Mouse (Mus musculus): ENCODE results near the gene Stfa3. TPM values are rescaled to one million over a fixed set of nuclear protein-coding genes. Genes with fewer than 3 reads are reported as not detected.
A peak's percentile ranks its signal among the peaks of the same experiment; 100 is the strongest.

Stfa3 gene
- 0.83 and 1.1 TPM in 2 replicates for polyA plus RNA-seq (2015; fragmentation: Nextera tagmentation; extraction: Ambion mirVana)

GRCm38 (mm10) chr16:36455342-36455802, at the start of gene Stfa3:
Gene Stfa3 (minus strand): TSS chr16:36455392.
- Histone ChIP-seq H3K4me3 (no peak within 1 kb of the TSS), H3K9ac (no peak within 1 kb of the TSS), H3K27me3 (no peaks in the 10 kb centered on the region), H3K27ac (no peak within 1 kb of the TSS), H3K36me3 (no peaks in the 10 kb centered on the region), H3K4me2 (replicated peaks) (no peak within 1 kb of the TSS), H3K9me3 (no peaks in the 10 kb centered on the region), H3K4me1 (no peaks in the 10 kb centered on the region)
- ATAC-seq (ENCODE audit: low FRiP score, low read depth) = no peak
- 85% methylated on average over 4 of the region's 4 CpGs for WGBS

GRCm38 (mm10) chr16:36502286-36502685, 47.1 kb upstream of the Stfa3 start:
- 61% methylated on average over 2 of the region's 2 CpGs for WGBS
- Histone ChIP-seq H3K4me1 (no peaks in the 10 kb centered on the region), H3K9ac (no peak overlapping the region), H3K4me2 (replicated peaks) (no peak overlapping the region), H3K9me3 (no peaks in the 10 kb centered on the region), H3K36me3 (no peaks in the 10 kb centered on the region), H3K4me3 (no peak overlapping the region), H3K27me3 (no peaks in the 10 kb centered on the region), H3K27ac (no peak overlapping the region)
- ATAC-seq (ENCODE audit: low FRiP score, low read depth) = no peak

GRCm38 (mm10) chr16:36492420-36492819, 37.2 kb upstream of the Stfa3 start:
- Histone ChIP-seq H3K27me3 (no peaks in the 10 kb centered on the region), H3K4me1 (no peaks in the 10 kb centered on the region), H3K36me3 (no peaks in the 10 kb centered on the region), H3K4me2 (replicated peaks) (no peak overlapping the region), H3K4me3 (no peak overlapping the region), H3K9me3 (no peaks in the 10 kb centered on the region), H3K27ac (no peak overlapping the region), H3K9ac (no peak overlapping the region)
- no peak for ATAC-seq (ENCODE audit: low FRiP score, low read depth)
- WGBS = 89% methylated on average over 1 of the region's 1 CpGs

DNA sequence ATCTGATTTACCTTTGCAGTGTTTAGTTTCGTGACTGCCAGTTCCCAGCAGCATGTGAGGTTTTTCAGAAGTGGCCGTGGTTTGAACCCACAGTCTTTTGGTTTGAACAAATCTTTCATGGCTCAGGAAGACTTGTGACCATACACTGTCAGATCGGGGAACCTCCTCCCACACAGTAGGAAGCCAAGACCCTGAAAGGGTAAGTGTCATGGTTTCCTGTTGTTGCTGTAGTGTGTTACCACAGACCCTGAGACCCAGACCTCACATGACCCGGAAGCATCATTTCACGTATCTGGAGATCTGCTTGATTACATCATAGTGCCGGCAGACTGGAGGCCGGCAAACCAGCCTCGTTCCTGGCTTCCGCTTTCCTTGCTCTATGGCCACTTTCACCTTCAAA, 21.7 kb upstream of the Stfa3 start:
- 89% methylated on average over 9 of the region's 9 CpGs for WGBS
- H3K4me2 ChIP-seq (replicated peaks) = no peak overlapping the region
- H3K4me1 ChIP-seq = no peaks in the 10 kb centered on the region
- no peak for ATAC-seq (ENCODE audit: low FRiP score, low read depth)
- H3K9ac ChIP-seq = no peak overlapping the region
- H3K27me3 ChIP-seq = no peaks in the 10 kb centered on the region
- H3K27ac ChIP-seq = no peak overlapping the region
- no peaks in the 10 kb centered on the region for H3K9me3 ChIP-seq
- H3K36me3 ChIP-seq = no peaks in the 10 kb centered on the region
- no peak overlapping the region for H3K4me3 ChIP-seq

- Histone ChIP-seq H3K4me1 (no peaks in the 10 kb centered on the region), H3K9me3 (no peaks in the 10 kb centered on the region), H3K27ac (no peak overlapping the region), H3K36me3 (no peaks in the 10 kb centered on the region), H3K27me3 (no peaks in the 10 kb centered on the region), H3K4me3 (no peak overlapping the region), H3K9ac (no peak overlapping the region), H3K4me2 (replicated peaks) (no peak overlapping the region)
- 92% methylated on average over 3 of the region's 3 CpGs for WGBS
- ATAC-seq (ENCODE audit: low FRiP score, low read depth) = no peak
Measured at GRCm38 (mm10) chr16:36475530-36475929, 20.3 kb upstream of the Stfa3 start.

DNA sequence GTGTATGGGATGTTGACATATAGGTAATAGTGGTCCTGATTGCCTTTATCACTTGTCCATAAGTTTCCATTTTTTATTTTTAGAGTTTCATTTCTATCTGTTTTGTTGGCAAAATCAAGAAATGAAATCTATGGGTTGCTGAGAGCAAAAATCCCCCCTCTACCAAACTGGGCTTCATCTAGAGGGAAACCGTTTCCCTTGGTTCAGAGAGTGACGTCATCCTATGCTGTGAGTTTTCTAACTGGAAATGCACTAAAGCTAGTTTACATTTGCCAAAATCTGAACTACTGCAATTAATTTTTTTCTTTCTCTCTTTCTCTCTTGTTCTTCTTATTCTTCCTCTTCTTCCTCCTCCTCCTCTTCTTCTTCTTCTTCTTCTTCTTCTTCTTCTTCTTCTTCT, 19.7 kb upstream of the Stfa3 start:
- WGBS = 79% methylated on average over 2 of the region's 2 CpGs
- no peaks in the 10 kb centered on the region for H3K36me3 ChIP-seq
- no peaks in the 10 kb centered on the region for H3K27me3 ChIP-seq
- H3K4me3 ChIP-seq = no peak overlapping the region
- H3K9ac ChIP-seq = no peak overlapping the region
- H3K9me3 ChIP-seq = no peaks in the 10 kb centered on the region
- H3K4me1 ChIP-seq = no peaks in the 10 kb centered on the region
- no peak overlapping the region for H3K4me2 ChIP-seq (replicated peaks)
- no peak for ATAC-seq (ENCODE audit: low FRiP score, low read depth)
- H3K27ac ChIP-seq = no peak overlapping the region

DNA sequence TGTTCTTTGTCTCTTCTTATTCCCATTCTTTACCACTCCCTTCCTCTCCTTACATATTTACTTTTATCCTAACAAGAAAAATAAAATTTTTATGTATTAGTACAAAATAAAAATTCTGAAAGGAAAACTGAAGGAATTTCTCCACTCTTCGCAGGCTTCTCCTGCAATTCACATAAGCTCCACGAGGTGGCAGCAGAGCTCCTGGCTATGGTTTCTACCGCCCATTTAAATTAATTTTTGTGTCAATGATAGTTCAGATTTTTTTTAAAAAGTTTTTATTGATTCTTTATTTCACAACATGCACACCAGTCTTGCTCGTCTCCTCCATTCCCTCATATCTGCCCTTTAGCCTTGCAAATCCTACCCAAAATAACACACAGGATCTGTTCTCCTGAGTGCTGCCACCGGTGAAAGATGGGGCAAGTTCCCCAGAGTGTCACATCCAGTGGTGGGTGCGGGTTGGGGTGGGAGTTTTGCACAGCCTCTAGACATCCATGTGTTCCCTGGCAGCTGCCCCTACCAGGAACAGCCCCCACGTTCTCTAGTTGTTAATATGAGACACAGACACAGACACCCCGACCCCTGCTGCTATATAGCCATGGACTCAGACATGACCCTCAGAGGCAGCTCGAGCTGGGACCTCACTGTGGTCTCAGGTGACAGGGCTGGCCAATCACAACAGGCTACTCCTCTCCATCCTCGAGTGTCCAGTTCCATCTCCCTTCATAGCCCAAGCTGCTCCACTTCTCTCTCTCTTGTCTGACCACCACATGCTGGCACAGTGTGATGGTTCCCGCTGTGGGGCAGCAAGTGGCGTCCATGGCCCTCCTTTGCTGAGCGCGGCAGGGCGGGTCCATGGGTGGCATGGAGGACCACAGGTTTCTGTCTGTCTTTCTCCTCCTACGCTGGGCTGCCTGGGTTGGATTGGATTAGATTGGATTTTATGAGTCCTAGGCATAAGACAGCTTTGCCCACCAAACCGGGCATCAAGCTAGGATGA, 18.3 kb upstream of the Stfa3 start:
- Histone ChIP-seq H3K9ac (no peak overlapping the region), H3K9me3 (no peaks in the 10 kb centered on the region), H3K4me3 (no peak overlapping the region), H3K4me2 (replicated peaks) (no peak overlapping the region), H3K27me3 (no peaks in the 10 kb centered on the region), H3K36me3 (no peaks in the 10 kb centered on the region), H3K27ac (no peak overlapping the region), H3K4me1 (no peaks in the 10 kb centered on the region)
- peak; percentile 54 for ATAC-seq (ENCODE audit: low FRiP score, low read depth)
- WGBS = 45% methylated on average over 17 of the region's 17 CpGs

- Histone ChIP-seq H3K9ac (no peak overlapping the region), H3K9me3 (no peaks in the 10 kb centered on the region), H3K27ac (no peak overlapping the region), H3K4me2 (replicated peaks) (no peak overlapping the region), H3K4me1 (no peaks in the 10 kb centered on the region), H3K27me3 (no peaks in the 10 kb centered on the region), H3K36me3 (no peaks in the 10 kb centered on the region), H3K4me3 (no peak overlapping the region)
- WGBS = 62% methylated on average over 13 of the region's 13 CpGs
- ATAC-seq (ENCODE audit: low FRiP score, low read depth) = no peak
Measured at GRCm38 (mm10) chr16:36471066-36471633, 16.0 kb upstream of the Stfa3 start.

DNA sequence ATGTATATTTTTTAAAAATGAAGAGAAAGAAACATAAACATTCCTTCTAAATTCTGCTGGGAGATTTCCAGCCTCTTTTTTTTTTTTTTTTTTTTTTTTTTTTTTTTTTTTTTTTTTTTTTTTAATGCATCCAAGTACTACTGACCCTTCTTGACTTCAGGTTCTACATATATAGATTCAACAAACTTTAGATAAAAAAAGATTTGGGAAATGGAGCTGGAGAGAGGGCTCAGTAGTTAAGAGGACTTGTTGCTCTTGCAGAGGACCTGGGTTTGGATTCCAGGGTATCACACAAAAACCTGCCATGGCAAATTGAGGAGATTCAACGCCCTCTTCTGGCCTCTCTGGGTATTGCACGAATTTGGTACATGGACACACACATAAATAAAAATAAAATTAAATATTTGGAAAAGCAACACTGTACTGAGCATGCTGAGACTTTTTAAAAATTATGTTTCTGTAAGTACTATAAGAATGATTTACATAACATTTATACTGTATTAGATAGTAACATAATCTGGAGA, 14.8 kb upstream of the Stfa3 start:
- no peak overlapping the region for H3K4me3 ChIP-seq
- H3K27ac ChIP-seq = no peak overlapping the region
- no peak overlapping the region for H3K9ac ChIP-seq
- no peaks in the 10 kb centered on the region for H3K4me1 ChIP-seq
- H3K4me2 ChIP-seq (replicated peaks) = no peak overlapping the region
- no peaks in the 10 kb centered on the region for H3K27me3 ChIP-seq
- ATAC-seq (ENCODE audit: low FRiP score, low read depth) = no peak
- no peaks in the 10 kb centered on the region for H3K9me3 ChIP-seq
- no peaks in the 10 kb centered on the region for H3K36me3 ChIP-seq
- WGBS = 10% methylated on average over 2 of the region's 2 CpGs

GRCm38 (mm10) chr16:36469367-36469766, 14.2 kb upstream of the Stfa3 start:
- H3K36me3 ChIP-seq = no peaks in the 10 kb centered on the region
- H3K27ac ChIP-seq = no peak overlapping the region
- no peak overlapping the region for H3K4me3 ChIP-seq
- no peak for ATAC-seq (ENCODE audit: low FRiP score, low read depth)
- H3K9me3 ChIP-seq = no peaks in the 10 kb centered on the region
- H3K4me2 ChIP-seq (replicated peaks) = no peak overlapping the region
- H3K4me1 ChIP-seq = no peaks in the 10 kb centered on the region
- no peaks in the 10 kb centered on the region for H3K27me3 ChIP-seq
- H3K9ac ChIP-seq = no peak overlapping the region
- 84% methylated on average over 9 of the region's 9 CpGs for WGBS

- Histone ChIP-seq H3K4me2 (replicated peaks) (no peak overlapping the region), H3K9me3 (no peaks in the 10 kb centered on the region), H3K4me3 (no peak overlapping the region), H3K27me3 (no peaks in the 10 kb centered on the region), H3K36me3 (no peaks in the 10 kb centered on the region), H3K9ac (no peak overlapping the region), H3K27ac (no peak overlapping the region), H3K4me1 (no peaks in the 10 kb centered on the region)
- no peak for ATAC-seq (ENCODE audit: low FRiP score, low read depth)
- WGBS = 61% methylated on average over 4 of the region's 4 CpGs
Measured at GRCm38 (mm10) chr16:36468862-36469261, 13.7 kb upstream of the Stfa3 start.

GRCm38 (mm10) chr16:36467936-36468335, 12.7 kb upstream of the Stfa3 start:
- Histone ChIP-seq H3K9ac (no peak overlapping the region), H3K27ac (no peak overlapping the region), H3K4me3 (no peak overlapping the region), H3K36me3 (no peaks in the 10 kb centered on the region), H3K4me2 (replicated peaks) (no peak overlapping the region), H3K27me3 (no peaks in the 10 kb centered on the region), H3K4me1 (no peaks in the 10 kb centered on the region), H3K9me3 (no peaks in the 10 kb centered on the region)
- ATAC-seq (ENCODE audit: low FRiP score, low read depth) = no peak
- 68% methylated on average over 2 of the region's 2 CpGs for WGBS
